Mouse (Mus musculus) left cerebral cortex, adult 9 months (tissue): Measurements from ENCODE around the gene Chrna9.
"Not testable (repeated sequence)": the region's sequence is repeated elsewhere in the genome, so short reads cannot be mapped to it uniquely, and the experiment has no call there.

ENCODE experiments used
- DNase-seq, 2 experiments: peaks; one replicate each; pipeline ENCODE4 v3.0.0; 2022; ENCODE audit warnings: low spot score in 2 of 2

Gene Chrna9

DNA sequence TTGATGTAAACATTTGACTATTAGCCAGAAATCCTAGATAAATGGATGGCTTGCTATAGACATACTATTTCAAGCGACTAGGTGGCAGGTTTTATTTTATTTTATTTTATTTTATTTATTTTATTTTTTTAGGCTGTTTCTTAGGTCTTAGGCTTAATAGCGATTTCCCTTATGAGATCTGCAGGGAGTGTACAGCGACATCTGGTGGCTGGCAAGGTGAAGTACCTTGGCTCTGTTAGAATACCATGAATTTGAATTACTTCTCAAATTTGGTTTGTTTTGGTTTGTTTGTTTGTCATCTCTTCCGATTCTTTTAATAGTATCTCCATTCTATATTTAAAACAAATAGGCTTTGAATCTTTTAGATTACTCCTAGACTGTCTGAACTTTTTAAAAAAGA is 23.9 kb downstream of the Chrna9 start:
- no peak for DNase-seq

DNA sequence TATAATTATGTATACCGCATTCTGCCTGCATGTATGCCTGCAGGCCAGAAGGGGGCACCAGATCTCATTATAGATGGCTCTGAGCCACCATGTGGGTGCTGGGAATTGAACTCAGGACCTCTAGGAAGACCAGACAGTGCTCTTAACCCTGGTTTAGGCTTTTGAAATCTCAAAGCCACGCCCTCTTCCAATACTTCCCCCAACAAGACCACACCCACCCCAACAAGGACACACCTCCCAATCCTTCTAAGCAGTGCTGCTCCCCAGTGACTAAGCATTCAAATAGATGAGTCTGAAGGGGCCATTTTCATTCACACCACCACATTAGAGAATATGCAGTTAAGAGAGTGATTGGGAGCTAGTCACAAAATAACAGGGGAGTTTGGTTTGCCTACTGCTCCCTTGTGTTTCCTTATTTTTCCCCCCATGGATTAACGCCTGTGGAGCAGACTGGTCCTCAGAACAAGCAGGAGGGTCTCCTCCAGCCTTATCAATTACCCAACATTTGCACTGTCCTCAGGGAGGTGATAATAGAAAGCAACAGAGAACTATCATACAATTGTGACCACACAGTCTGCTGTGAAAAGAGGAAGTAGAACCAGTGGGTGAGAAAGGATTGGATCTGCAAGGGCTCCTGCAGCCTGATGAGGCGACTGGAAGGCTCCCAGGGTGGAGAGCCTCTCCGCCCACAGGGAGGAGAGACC is 25.3 kb downstream of the Chrna9 start:
- DNase-seq = no peak

DNA sequence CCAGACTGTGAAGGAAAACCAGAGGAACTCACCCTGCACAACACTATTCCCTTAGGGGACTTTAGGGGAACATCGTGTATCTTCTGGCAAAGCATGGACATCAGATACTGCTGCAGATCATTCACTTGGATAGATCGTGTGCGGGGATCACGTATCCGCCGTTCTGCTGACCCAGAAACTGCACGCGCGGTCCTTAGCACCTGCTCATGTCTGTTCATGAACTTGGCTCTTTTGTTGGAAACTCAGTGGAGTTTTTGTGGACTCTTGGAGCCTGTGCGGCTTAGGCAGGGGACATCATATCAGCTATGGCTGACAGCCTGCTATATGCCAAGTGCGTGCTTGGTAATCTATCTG is 25.9 kb downstream of the Chrna9 start:
- no peak for DNase-seq

DNA sequence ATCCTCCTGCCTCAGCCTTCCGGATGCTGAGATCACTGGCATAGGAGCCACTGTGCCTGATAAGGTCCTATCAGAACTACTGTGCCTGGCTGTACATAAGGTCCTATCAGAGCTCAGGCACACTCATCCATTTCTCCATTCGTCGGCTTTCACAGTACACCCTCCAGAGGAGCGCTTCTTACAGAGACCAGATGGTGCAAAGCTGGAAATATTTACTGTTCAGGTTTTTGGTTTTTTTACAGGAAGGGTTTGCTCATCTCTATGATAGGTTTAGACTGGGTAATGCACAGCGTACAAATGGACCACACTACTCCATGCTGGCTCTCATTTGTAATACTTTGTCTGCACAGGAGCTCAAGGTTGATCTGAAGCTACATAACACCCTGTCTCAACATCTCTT is 28.6 kb downstream of the Chrna9 start:
- DNase-seq = no peak

DNA sequence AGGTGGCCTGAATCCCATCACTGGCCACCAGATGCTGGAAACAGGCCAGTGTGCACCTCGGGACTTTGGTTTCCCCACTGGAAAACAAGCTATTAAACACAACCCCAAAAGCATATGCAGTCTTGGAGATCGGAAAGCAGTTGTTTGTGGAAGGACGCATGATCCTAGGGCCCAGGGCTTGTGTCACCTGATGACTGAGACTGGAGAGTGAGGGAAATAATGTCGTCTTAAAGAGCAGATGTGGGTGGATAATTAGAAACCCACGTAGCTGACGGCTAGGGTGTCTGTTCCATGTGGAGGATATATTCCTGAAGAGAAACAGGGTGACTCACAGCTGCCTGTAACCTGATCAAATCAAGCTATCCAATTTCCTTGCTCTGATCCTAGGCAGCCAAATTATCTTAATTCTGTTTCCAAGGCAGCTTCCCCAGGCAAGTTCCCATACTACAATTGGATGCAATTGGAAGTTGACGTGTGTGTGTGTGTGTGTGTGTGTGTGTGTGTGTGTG is 31.1 kb downstream of the Chrna9 start:
- peak in 1 of 2 experiments; percentile 14 for DNase-seq

DNA sequence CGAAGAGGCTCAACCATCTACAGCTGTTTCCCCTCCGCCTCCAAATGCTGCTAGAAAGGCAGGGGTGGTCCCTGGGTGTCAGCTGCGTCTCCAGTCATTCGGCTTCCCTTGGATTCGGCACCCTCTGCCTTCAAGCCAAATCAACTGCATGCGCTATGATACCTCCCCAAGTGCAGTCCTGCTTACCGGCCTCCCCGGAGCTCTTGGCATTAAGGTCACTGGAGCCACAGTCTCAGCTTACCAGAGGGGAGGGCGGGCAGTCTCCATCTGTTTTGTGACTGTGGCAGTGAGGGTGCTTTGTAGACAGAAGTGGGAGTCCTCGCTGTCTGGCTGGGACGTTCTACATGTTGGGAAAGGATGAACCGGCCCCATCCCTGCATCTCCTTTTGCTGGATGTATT is 32.4 kb downstream of the Chrna9 start:
- DNase-seq = no peak

DNA sequence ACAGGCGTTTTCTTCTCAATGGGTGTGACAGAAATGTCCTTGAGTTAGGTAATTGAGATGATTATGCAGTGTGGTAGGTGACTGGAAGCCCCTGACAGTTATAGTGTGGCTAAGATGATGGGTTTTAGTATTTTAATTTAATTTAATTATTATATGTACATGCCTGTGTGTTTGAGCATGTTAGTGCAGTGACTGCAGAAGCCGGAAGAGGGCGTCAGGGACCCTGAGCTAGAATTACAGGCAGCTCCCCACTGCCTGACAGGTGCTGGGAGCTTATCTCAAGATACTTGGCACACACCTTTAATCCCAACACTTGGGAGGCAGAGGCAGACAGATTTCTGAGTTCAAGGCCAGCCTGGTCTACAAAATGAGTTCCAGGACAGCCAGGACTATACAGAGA is 33.3 kb downstream of the Chrna9 start:
- DNase-seq = no peak

DNA sequence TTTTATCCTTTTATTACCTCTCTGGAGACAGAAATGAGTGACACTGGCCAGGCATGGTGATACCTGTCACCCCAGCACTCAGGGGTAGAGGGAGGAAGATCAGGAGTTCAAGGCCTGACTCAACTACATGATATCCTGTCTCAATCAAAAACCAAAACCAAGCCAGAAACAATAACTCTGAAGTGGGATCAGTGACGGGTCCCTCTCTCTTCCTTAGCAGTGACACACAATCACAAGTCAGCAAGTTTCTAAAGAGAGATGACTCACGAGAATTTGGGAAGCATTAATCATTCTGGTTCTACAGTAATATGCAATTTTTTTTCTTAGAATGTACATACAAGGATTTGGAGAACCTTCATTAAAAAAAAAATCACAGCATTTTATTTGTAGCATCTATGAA is 38.5 kb downstream of the Chrna9 start:
- DNase-seq = no peak

DNA sequence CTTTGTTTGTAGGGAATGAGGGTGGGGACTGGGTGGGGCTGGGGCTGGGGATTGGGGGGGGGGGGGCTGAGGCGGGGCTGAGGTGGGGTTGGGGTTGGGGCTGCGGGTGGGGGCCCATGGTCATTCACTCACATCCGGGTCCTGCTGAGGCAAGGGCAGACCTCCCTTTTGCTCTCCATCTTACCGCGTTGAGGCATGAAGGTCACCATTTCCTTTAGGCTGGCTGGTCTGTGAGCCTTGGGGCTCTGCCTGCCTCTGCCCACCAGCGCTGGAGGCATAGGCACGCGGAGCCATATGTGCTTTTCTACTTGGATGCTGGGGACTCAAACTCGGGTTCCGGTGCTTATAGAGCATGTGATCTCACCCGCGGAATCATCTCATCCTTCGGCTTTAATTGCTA is 41.0 kb downstream of the Chrna9 start:
- DNase-seq = no peak

DNA sequence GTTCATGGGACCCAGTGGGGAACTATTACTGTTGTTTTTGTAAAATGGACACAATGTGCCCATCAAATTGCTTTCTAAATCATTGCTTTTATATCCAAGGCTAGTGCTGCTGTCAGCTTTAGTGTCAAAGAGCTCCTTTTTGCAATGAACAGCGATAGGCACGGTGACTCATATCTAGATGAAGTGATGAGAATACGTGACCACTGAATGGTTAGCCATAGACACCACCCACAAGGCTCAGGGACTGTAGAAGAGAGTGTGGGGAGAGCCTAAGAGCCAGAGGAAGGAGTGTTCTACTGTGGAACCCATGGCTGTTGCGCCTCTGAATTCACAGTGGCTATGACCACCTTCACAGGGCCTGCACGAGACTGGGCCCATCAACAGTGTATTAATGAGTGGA is 51.7 kb downstream of the Chrna9 start:
- no peak for DNase-seq

DNA sequence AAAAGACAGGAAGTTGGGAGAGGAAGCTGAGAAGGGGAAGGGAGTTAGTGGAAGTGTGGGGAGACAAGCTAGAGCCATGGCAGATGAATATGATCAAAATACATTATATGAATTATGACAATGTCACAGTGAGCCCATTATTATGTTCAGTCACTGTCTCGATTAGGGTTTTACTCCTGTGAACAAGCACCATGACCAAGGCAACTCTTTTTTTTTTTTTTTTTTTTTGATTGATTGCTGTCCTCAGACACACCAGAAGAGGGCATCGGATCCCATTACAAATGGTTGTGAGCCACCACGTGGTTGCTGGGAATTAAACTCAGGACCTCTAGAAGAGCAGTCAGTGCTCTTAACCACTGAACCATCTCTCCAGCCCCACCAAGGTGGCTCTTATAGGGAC is 52.3 kb downstream of the Chrna9 start:
- not testable (repeated sequence) for DNase-seq

DNA sequence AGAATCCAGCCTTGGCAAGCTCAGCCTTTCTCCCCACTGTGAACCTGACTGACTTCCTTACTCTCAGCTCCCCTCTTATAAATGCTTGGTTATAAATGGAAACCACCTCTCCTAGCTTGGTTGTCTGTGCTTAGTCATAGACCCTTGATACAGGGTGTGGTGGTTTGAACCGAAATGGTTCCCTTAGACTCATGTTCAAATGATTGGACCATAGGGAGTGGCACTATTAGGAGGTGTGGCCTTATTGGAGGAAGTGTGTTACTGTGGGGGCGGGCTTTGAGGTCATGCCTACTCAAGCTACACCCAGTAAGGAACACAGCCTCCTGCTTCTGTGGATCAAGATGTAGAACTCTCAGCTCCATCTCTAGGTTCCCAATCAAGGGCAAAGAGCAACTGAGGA is 56.5 kb downstream of the Chrna9 start:
- DNase-seq = no peak

DNA sequence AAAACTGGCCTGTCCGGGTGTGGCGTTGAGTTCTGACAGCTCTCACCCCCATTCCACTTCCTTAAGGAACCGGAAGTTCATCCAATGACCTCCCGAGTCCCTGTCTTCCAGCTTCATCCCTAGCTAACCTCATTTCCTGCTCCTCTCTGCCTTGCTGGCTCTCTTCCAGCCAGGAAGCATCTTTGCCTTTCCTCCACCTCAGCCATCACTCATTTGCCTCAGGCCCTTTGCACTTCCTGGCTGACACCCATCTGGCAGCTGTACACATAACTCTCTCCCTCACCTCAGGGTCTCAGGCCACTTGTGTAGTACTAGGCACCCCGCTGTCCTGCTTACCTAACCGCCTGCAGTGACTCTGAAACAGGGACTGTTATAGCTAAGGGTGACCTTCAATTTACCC is 59.9 kb downstream of the Chrna9 start:
- no peak for DNase-seq

DNA sequence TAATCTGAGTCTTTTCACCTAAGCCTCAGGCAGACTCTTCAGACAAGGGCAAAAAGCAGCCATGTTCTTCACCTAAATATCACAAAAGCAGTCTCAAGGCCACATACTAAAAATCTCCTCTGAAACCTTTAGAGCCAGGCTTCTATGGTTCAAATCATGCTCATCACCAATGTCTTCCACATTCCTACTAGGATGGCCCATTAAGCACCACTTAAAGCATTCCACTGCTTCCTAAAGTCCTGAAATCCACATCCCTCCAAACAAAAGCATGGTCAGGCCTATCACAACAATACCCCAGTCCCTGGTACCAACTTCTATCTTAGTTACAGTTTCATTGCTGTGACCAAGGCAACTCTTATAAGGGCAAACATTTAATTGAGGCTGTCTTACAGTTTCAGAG is 63.1 kb downstream of the Chrna9 start:
- no peak for DNase-seq

DNA sequence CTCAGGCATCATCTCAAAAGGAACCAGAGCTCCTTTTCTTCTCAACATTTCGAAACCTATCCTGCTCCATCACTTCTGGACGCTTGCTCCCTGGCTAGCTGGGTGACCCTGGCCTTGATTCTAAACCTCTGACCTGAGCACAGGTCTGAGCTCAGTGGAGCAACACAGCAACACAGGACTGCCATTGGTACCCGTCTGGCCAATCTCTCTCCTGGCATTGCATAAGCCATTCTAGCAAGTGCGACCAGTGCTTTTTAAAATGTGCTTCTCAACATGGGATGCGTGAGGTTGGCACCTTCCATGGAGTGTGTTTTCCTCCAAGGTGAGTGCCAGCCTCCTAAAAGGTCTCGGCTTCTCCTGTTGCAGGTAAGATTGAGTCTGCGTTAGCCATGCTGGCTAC is 64.4 kb downstream of the Chrna9 start:
- DNase-seq = no peak

DNA sequence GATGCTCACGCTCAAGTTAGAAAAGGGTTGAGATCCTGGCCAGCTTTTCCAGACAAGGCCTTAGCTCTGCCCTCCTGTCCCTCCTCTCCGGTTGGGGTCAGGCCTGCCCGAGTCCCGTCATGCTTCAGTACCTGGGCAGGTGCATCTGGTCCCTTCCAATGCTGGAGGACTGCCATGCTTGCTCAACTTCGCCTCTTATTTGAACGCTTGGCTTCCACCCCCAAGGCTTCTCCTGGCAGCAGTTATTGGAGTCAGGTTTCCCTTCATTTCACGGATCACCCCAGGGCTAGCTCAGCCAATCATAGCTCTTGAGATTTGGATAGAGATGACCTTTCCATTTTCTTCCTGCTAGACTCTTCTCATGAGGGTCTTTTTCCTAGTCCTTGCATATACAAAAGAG is 65.4 kb downstream of the Chrna9 start:
- no peak for DNase-seq

DNA sequence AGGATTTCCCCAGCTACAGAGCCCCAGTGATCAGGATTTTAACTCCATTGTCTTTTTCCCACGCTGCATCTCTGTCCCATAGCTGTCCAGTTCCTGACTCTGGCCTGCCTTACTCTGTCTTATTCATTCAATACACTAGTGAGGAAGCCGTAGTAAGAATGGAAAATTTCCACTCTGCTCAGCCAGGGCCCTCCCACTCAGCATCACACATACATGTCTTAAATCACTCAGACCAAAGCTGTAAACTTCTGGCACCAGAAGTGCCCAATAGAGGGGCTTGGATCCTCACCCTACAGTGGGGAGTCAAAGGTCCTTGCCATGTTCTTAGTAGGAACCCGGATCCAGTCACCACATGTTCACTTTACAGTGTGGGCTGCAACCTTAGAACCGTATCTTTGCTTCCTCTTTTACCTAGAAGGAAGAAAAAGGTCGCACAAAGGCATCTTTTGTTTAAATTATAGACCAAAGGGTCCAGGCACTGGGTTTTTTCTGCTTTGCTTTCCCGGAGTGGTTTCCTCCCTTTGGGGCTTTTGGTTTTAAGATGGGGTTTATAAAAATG is 65.9 kb downstream of the Chrna9 start:
- no peak for DNase-seq

DNA sequence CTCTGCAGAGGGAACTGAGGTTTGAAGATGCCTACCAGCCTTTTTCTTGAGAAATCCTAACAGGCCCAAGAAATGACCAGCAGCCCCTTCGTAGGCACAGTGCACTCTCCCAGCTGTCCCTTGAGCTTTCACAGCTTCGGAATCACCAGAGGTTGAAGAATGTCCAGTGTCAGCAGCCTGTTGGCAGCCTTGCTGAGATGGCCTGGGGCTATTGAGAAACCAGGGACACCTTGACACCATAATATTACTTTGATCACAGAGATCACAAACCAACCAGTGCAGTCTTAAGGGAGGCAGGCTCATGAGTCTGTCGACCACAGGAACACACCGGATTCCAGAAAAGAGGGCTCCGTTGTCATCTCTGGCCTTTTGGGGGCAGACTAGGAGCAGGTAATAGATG is 66.5 kb downstream of the Chrna9 start:
- DNase-seq = no peak

DNA sequence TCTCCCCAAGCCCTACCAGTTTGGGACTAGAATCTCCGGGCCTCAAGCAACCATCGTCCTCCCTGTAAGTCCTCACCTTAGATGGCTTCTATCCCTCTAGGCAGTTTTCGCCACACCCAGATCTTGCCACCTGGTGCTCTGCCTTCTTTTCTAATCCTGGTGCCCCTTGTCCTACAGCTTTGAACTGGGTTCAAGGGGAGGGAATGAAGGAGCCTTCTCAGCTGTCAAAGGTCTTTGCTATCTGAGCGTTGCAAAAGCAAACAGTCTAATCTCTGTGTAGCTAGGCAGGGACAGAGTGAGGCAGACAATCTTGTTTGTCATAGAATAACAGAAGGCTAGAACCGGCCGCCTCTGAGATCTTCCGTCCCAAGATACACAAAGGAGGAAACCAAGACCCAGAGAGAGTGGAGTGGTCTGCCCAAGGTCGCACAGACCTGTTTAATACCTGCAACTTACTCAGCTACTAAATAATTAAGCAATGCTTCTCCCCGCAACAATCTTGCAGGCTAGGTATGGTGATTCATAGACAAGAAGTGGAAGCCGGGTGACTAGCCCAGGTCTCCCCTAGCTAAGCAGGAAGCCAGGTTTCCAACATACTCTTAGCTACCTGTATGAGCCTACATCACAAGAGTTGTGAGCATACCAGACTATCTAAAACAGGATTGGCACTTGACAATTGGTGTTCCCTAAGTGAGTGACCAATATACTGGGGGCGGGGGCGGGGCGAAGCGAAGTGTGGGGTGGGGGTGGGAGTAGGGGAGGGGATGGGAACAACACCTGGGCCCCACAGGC is 69.6 kb downstream of the Chrna9 start, which contains the start of gene 9130230L23Rik:
9130230L23Rik (minus strand) TSS at position 152 of the 792 bp plus-strand sequence.
- no peak for DNase-seq

DNA sequence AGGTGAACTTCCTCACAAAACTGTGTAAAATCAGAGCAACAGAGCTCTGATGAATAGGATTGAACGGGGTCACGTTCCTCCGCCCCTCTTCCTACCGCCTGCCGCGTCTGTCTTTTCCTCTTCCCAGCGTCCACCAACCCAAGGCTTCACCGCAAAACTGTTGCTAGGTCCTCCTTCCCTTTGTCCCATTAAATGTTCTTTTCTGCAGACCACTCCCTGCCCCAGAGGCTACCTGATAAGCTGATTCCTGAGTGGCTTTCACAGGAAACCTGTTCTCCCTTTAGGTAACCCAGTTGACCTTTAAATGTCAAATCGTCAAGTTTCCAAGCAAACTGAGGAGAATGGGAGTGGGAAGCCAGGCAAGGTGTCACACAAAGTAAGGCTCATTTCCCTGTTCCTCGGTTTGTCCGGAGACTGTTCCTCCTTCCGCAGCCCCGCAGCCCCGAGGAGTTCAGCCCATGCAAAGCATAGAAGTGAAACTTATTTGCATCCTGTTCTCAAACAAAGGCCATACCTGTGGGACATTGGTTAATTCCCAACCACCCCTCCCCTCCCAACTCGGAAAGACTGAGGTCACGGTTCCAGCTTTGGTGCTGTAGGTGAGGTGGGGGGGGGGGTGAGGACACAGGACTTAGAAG is 70.4 kb downstream of the Chrna9 start:
- DNase-seq = no peak

DNA sequence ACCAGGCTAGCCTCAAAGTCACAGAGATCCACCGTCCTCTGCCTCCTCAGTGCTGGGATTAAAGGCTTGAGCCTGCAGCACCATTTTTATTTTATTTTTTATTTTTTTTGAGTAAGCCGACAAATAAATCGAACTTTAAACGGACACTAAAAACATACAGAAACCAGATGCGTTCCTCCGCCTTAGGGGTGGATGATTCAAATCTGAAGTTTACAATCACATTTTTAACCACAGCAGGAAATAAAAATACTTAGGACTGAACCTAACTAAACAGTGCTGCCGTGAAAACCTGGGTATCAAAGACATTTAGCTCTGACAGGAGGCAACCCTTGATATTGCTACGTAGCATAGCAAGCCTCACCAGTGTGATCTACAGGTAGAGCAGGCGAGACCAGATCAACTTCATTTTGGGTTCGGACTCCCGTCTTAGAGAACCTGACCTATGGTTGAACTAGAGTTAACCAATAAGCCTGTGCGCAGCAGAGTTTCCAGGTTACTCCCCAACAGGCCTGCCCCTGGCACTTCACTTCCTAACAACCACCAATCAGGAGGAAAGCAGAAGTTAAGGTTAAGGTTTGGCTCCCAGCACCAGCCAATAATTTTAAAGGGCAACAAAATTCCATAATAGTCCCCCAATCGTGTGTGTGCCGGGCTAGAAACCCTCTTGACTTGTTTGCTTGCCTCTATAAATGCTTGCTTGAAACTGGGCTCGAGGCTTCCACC is 73.7 kb downstream of the Chrna9 start:
- DNase-seq = no peak

DNA sequence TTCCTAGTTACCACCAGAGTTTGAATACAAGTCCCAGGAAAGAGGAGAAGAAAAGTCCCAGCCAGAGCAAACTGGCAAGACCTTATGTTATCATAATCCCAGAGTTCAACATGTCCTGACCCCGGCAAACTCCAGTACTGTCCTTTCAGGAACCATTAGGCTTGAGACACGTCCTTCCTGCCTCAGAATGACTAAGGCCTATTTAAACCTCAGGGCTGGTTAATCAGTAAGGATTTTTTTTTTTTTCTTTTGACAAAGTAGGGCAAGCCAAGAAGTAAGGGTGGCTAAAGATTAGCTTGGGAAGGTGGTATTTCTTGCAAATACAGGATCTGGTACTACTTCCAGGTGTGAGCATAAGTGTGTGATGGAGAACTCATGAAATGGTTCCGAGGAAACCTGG is 79.3 kb downstream of the Chrna9 start:
- no peak for DNase-seq
